Mouse (Mus musculus) gastrocnemius, postnatal 10 days (tissue): ENCODE data around the gene Atg2a. TPM values are rescaled to one million over a fixed set of nuclear protein-coding genes. Genes with fewer than 3 reads are reported as not detected.
A peak's percentile ranks its signal among the peaks of the same experiment; 100 is the strongest.

Source experiments
- DNase-seq: peaks from one replicate; pipeline ENCODE4 v3.0.0; 2021; ENCODE audit warnings: mixed read lengths
- total RNA-seq, 2 experiments: library from RNA; stranded (reverse); gene quantifications; 2 replicates each; pipeline ENCODE4 v1.2.3; 2021

Atg2a gene
- total RNA-seq, 2 experiments from 2014 or later: 13.2 to 15.0 TPM

GRCm38 (mm10) chr19:6247526-6248300, 6.2 kb downstream of the Atg2a start:
- DNase-seq: no peak

DNA sequence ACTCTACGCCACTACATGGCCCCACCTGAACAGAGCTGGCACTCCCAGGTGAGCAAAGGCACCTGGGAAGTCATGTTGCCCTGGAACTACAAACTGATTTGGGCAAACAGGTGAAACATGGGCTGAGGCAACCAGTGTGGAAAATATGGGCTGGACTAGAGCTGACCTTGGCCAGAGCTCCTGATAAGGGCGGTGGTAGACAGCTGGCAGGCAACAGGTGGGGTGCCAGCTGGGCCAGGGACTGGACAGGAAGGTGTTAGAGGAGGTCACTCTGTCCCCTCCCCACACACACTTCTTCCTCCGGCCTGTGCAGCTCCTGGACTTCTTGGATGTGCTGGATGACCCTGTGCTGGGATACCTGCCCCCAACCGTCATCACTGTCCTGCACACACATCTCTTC, 11.6 kb downstream of the Atg2a start:
- DNase-seq: no peak

DNA sequence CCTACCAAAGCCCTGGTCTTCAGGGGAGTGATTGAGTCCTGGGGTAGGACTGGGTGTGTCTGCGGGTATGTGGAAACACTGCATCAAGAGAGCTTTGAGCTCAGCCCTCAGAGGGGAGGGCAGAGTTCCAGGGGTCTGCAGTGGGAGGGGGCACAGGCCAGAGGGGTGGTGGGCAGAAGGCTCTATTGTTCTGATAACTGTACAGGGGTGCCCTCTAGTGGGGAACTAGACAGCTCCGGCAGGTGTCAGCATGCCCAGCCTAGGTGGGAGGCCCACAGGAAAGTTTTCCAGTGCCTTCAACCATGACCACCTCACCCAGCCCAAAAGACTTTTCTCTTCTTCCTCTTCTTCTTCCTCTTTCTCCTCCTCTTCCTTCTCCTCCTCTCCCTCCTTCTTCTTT, 19.0 kb downstream of the Atg2a start:
- peak; percentile 24 for DNase-seq

DNA sequence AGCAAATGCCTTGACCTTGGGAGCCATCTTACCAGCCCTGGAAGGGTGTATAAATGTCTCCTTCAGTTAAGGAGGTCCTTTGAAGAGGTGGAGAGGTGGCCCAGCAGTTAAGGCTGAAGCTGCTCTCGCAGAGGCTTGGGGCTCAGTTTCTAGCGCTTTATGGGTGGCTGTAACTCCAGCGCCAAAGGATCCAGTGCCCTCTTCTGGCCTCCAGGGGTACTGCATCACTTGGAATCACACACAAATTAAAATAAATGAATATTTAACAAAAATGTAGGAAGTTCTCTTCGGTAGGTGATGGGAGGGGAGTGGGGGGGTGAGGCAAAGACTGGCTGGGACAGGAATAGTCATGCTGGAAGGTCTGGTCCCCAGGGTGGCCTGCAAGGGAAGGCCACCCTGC, 19.5 kb downstream of the Atg2a start:
- DNase-seq: no peak

GRCm38 (mm10) chr19:6261379-6261778, 19.9 kb downstream of the Atg2a start:
- no peak for DNase-seq

GRCm38 (mm10) chr19:6262222-6262621, 20.8 kb downstream of the Atg2a start:
- peak; percentile 77 for DNase-seq

DNA sequence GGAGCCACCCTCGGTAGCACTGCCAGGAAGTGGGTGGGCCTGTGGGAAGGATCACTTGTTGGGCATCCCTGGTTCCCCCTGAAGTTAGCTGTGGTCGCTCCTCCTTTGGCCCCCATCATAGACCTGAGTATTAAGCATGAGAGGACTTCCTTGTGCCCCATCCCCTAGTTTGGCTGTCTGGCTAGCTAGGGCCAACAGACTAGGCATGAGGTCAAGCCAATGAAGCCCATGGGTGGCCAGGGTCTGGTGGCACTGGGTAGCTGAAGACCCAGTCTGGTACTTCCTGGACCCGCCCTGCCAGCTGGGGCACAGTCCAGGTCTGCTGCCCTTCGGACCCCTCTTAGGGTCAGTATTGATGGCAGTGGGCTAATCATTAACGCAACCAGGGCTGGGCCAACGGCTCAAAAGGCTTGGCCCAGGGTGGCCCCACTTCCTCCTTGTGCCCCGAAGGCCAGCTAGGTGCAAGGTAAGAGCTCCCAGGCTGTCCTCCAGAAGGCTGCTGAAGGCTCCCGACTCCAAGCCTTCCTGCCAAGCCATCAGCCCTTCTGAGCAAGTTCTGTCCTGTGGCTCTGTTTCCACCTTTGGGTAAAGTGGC, 21.5 kb downstream of the Atg2a start:
- no peak for DNase-seq

- no peak for DNase-seq
Measured at GRCm38 (mm10) chr19:6264200-6264599, 22.7 kb downstream of the Atg2a start.

DNA sequence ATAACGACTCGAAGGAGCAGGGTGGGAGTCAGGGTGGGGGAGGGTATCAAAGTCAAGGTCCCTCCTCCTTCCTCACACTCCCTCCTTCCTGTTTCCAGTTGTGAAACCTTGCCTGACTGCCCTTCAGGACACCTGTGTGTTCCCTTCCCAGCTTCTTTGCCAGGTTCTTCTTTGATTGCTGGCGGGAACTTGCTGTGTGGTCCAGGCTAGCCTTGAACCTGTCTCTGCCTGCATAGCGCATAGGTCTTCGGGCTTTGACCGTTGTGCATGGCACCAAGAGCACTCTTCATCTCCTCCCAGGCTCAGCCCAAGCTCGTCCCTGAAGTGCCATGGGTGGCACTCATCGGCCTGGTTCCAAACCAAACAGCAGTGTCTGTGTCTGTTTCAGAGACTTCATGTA, 23.5 kb downstream of the Atg2a start:
- no peak for DNase-seq

- no peak for DNase-seq
Measured at GRCm38 (mm10) chr19:6265727-6266182, 24.3 kb downstream of the Atg2a start.

DNA sequence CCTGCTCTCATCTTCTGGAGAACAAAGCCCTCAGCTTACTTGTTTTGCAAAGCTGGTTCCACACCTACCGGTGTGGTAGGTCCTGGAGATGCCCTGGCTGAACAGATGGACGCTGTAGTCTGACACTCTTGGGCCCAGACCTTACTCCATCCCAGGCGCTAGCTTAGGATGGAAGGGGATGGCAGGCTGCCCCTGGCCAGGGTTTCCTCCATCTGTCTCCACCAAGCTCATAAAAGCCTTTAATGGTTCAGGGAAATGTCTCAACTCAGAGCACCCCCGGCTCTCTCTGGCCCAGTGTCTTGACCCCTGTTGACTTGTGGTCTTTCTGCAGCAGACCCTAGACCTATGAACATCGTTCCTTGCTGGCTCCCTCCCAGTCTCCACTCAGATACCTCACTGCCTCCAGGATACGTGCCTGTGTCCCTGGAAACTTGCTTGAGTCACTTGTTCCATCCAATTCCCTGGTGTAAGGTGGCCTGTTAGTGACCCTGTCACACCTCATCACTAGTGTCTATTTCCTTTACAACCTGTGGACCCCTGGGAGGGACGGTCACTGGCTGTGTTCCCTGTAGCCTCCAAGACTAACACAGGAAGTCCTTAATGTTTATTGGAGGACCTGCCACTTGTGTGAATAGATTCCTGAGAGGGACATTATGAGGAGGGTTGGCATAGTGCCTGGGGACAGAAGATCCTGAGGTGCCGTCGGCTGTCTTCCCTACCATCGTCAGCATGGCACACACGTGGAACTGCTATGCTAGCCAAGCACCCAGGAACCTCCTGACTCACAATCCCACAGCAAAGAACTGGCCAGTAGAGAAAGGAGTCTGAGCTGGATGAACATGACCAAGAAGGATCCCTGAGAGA, 26.1 kb downstream of the Atg2a start:
- no peak for DNase-seq

GRCm38 (mm10) chr19:6268170-6268528, 26.7 kb downstream of the Atg2a start:
- peak; percentile 90 for DNase-seq

DNA sequence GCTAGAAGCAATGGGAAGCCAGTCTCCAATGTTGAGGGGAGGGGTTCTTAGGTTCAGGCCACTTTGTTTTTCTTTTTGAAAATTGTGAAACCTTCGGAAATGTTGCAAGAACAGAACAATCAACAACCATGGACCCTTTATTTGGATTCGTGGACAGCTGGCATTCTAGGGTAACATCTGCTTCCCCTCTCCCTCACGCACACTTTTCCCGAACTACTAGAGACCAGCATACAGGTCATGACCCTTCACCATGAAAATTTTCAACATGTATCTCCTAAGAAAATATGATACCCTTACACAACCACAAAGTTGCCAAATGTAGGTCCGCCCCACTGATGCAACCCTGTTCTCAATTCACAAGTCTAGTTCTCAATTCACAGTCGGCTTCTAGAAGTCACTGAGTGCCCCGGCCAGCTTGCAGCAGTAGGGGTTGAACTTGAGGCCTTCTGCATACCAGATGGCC, 27.2 kb downstream of the Atg2a start:
- DNase-seq: no peak

- no peak for DNase-seq
Measured at GRCm38 (mm10) chr19:6269798-6270475, 28.5 kb downstream of the Atg2a start.

DNA sequence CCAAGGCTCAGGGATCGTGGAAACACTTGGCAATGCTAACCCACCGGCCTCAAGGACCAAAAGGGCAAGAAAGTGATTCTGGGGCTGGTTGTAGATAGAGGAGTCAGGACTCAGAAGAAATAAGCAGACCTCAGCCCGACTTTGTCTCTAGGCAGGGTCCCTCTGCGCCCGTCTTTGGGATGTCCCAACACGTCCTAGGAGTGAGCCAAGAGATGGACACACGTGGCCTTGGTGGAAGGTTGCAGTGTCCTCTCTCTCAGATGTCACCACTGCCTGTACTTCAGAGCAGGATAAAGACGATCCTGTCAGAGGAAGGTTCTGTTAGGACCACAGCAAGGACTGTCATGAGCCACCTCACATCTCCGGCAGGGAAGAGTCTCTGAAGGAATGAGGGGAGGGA, 29.2 kb downstream of the Atg2a start:
- DNase-seq: no peak

DNA sequence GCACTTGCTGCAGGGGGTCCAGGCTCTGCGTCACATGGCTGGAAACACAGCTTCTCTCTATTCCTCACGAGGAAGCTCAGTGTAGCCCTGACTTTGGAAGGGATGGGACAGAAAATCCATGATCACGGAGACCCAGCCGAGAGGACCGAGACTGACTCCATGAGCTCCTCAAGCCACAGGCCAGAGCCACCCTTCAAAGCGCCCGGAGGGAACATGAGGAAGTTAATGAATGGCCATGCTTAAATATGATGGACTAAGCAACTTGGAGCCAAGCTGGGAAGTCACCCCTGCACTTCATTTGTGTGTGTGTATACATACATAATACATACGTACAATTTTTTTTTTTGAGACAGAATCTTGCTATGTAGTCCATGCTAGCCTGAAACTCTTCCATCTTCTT, 29.7 kb downstream of the Atg2a start:
- no peak for DNase-seq

DNA sequence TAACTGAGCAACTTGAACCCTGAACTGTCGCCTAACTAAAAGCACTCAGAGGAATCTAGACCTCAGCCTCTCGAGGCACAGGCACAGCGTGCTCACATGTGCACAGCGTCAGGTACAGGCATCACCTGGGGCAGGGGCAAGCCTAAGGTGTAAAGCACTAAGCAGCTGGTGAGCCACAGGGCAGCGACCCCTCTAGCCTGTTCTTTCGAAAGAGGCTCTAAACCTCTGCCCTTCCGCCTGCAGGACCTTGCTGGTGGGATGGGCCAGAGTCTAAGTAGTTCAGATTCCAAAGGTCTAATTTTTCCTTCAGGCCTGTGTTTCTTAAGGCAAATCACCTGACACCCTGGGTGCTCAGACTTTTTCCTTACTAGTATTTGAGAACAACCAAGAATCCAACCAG, 30.6 kb downstream of the Atg2a start:
- no peak for DNase-seq

DNA sequence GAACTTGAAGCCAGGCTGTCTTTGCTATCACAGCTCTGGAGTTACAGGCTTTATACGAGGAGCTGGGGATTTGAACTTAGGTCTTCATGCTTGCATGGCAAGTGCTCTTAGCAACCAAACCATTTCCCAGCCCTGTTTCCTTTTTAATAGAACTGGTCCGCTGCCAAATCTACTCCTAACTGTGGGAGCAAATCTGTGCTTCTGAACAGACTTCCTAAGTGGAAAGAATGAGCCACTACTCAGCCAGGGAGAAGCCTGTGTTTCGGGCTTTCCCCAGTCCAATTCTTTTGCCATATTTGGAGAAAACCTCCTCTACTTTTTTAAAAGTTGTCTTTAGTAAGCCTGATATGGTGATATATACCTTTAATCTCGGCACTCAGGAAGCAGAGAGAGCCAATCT, 31.3 kb downstream of the Atg2a start:
- DNase-seq: no peak

GRCm38 (mm10) chr19:6273592-6273991, 32.1 kb downstream of the Atg2a start:
- DNase-seq: no peak

GRCm38 (mm10) chr19:6273998-6274608, 32.6 kb downstream of the Atg2a start:
- DNase-seq: no peak

DNA sequence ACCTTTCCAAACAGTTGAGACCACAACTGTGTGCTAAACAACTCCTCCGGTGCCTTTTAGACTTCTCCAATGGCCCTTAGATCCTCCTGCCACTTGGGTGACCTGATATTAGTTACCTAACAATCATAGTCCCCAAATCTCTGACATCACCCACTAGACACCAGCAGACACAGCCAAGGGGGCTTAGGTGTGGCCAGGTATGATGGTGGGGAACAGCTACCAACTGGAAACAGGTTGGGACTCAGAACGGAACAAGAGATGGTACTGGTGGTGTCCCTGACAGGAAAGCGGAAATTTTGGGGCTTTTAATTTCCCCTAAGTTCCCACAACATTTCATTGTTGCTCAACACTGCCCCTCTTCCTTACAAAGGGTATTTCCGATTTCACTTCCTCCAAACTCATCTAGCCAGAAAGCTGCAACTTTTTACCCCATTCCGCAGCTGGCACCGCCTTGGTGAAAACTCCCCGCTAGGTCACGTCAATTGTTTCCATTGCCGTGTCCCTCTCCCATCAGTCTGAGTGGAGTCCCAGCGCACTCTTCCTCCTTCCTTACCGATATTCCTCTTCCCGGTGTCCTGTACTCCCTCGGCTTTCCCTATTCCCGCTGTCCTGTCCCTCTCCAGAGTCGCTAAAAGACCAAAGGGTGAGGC, 34.4 kb downstream of the Atg2a start:
- DNase-seq: no peak
